Mouse (Mus musculus) lung, postnatal 0 days (tissue): Measurements from ENCODE around the gene 4932415D10Rik. TPM values are rescaled to one million over a fixed set of nuclear protein-coding genes. Genes with fewer than 3 reads are reported as not detected.

Experiments
- ATAC-seq: fragments of 200-750 bp; cut with Nextera tagmentation; 2 replicates; pipeline ENCODE4 v1.8.0; 2017; ENCODE audit warnings: moderate library complexity
- DNase-seq: peaks from one replicate; pipeline ENCODE4 v3.0.0-alpha.2; 2016; ENCODE audit warnings: low spot score
- H3K27ac ChIP-seq: fragments of 300-500 bp; sonication (generic); 2 replicates; pipeline ENCODE4 v1.5.1; 2014; ENCODE audit warnings: antibody characterized with exemption, mild to moderate bottlenecking, low read length, mixed read lengths
- H3K27me3 ChIP-seq: fragments of 300-500 bp; sonication (generic); replicated peaks from 2 replicates; pipeline ENCODE4 v1.6.1; 2014; ENCODE audit warnings: low read length, mixed read lengths; ENCODE audit not compliant: insufficient read depth
- H3K36me3 ChIP-seq: fragments of 300-500 bp; sonication (generic); 2 replicates; pipeline ENCODE4 v1.6.1; 2014; ENCODE audit warnings: low read length, mixed read lengths; ENCODE audit not compliant: insufficient read depth
- H3K4me1 ChIP-seq: fragments of 300-500 bp; sonication (generic); 2 replicates; pipeline ENCODE4 v1.6.1; 2014; ENCODE audit warnings: antibody characterized with exemption, low read depth, low read length, mixed read lengths; ENCODE audit not compliant: insufficient read depth
- H3K4me2 ChIP-seq: fragments of 300-500 bp; sonication (generic); replicated peaks from 2 replicates; pipeline ENCODE4 v1.6.1; 2014; ENCODE audit warnings: low read depth, mild to moderate bottlenecking, low read length, moderate library complexity, mixed read lengths
- H3K4me3 ChIP-seq: fragments of 300-500 bp; sonication (generic); 2 replicates; pipeline ENCODE4 v1.5.1; 2014; ENCODE audit warnings: low read depth, low read length
- H3K9ac ChIP-seq: fragments of 300-500 bp; sonication (generic); replicated peaks from 2 replicates; pipeline ENCODE4 v1.6.1; 2014; ENCODE audit warnings: low read depth, mild to moderate bottlenecking
- H3K9me3 ChIP-seq: fragments of 300-500 bp; sonication (generic); 2 replicates; pipeline ENCODE4 v1.6.1; 2016; ENCODE audit warnings: low read length, mixed read lengths
- CTCF ChIP-seq: IDR thresholded peaks from 2 replicates; pipeline ENCODE4 v1.5.1; 2016; ENCODE audit warnings: antibody characterized with exemption, mild to moderate bottlenecking
- EP300 ChIP-seq: IDR thresholded peaks from 2 replicates; pipeline ENCODE4 v1.6.1; 2016; ENCODE audit warnings: antibody characterized with exemption, mild to moderate bottlenecking, control low read depth
- WGBS: fragments of 180-500 bp; shearing (Covaris S2); extraction: QIAGEN DNeasy Blood & Tissue Kit; methylation state at CpG from one replicate; pipeline ENCODE4 v1.1.7; 2014; 5-methylcytosine and 5-hydroxymethylcytosine counted together
- polyA plus RNA-seq: library from polyadenylated mRNA; unstranded; fragments of >200 nt; fragmentation: Nextera tagmentation; extraction: Ambion mirVana; gene quantifications from 2 replicates; pipeline ENCODE4 v1.2.1, GENCODE M21; 2015

Gene 4932415D10Rik
- polyA plus RNA-seq, 1 experiment from 2014 or later: not detected

DNA sequence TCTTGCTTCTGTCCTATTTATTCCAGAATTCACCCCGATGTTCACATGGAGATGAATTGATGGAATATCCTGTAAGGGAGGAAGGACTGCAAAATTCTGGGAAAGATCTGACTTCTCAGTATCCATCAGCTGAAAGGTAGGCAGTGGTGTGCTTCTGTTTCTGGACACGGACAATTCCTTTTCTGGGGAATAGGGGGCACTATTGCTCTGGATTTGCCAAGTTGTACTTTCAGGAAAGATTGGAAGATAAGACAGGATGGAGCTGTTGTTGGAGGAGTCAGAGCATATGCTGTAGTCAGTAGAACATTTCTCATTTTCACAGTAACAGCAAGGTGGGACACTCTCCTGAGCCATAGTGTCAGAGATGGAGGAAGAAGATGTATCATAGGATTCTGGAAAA, 19.9 kb downstream of the 4932415D10Rik start:
- TF ChIP-seq EP300 (no peak), CTCF (no peak)
- DNase-seq (no peak), ATAC-seq (no peak)
- no peaks in the 10 kb centered on the region for H3K27me3 ChIP-seq
- H3K36me3 ChIP-seq: no peaks in the 10 kb centered on the region
- 39% methylated on average over 2 of the region's 2 CpGs for WGBS
- H3K4me1 ChIP-seq: no peaks in the 10 kb centered on the region
- H3K9ac ChIP-seq: no peak overlapping the region
- H3K9me3 ChIP-seq: no peaks in the 10 kb centered on the region
- no peak overlapping the region for H3K4me2 ChIP-seq
- H3K27ac ChIP-seq: no peak overlapping the region
- H3K4me3 ChIP-seq: no peak overlapping the region

DNA sequence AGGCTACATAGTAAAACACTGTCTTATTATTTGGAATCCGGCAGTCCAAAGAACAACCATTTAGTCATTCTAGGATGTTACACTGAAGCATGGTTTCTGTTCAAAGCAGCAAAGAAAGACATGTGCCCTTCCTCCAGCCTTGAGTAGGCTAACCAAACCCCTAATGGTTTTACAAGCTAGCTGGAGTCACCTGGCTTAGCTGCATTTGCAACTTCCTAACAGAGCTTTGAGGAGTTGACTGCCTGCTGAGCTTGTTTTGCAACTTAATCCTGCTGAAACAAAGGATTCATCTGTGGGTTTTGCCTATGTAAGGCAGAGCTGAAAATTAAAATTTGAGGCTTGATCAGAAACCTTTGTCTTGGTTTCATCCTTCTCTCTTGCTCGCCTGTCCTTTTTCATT, 59.1 kb downstream of the 4932415D10Rik start:
- DNase-seq: no peak
- no peak for TF ChIP-seq EP300
- TF ChIP-seq CTCF: no peak
- ATAC-seq: no peak
- 84% methylated on average over 2 of the region's 2 CpGs for WGBS
- Histone ChIP-seq H3K9me3 (no peaks in the 10 kb centered on the region), H3K4me1 (no peaks in the 10 kb centered on the region), H3K4me3 (no peak overlapping the region), H3K36me3 (no peaks in the 10 kb centered on the region), H3K27ac (no peak overlapping the region), H3K9ac (no peak overlapping the region), H3K4me2 (no peak overlapping the region), H3K27me3 (no peaks in the 10 kb centered on the region)

DNA sequence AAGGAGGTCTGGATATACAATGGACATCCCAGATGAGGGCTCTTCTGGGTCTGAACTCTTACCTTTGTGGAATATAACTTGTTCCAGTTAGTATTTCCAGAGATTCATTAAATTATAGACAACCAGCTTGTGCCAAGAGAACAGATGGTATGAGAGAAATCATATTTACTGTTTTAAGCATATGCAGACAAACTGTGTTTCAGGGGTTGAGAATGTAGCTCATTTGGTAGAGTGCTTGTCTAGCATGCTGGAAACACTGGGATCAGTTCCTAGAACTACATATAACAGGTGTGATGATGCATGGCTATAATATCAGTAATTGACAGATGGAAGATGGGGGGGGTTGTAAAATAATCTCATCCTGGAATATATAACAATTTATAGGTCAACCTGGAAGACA, 71.4 kb downstream of the 4932415D10Rik start:
- no peak for TF ChIP-seq CTCF
- TF ChIP-seq EP300: no peak
- Histone ChIP-seq H3K36me3 (no peaks in the 10 kb centered on the region), H3K4me2 (no peak overlapping the region), H3K27me3 (no peaks in the 10 kb centered on the region), H3K4me1 (no peaks in the 10 kb centered on the region), H3K9me3 (no peaks in the 10 kb centered on the region), H3K4me3 (no peak overlapping the region), H3K9ac (no peak overlapping the region), H3K27ac (no peak overlapping the region)
- DNase-seq (no peak), ATAC-seq (no peak)

DNA sequence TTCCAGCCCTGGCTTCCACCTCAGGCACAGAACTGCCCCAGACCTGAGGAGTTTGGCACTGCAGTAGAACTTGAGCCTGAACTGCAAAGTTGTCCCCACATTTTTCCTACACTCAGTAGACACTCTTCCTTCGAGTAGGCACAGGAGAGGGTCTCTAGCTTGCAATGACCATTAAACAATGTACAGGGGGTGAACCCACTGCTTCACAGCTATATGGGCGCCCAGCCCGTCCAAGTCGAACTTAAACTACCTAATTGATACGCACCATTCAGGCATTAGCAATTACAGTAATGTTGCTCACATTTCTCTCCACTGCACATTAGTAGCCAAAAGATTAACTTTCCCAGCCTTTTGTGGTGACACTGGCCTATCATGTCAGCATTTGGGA, 75.0 kb downstream of the 4932415D10Rik start:
- no peak for ATAC-seq
- H3K9me3 ChIP-seq: 0 out of 2 replicates have a peak, but pooled peaks cover 4% of the 10 kb centered on the region
- WGBS: 65% methylated on average over 5 of the region's 5 CpGs
- no peak overlapping the region for H3K27ac ChIP-seq
- H3K9ac ChIP-seq: no peak overlapping the region
- DNase-seq: no peak
- H3K4me3 ChIP-seq: peak overlapping the region; percentile 69
- H3K27me3 ChIP-seq: no peaks in the 10 kb centered on the region
- H3K4me1 ChIP-seq: no peaks in the 10 kb centered on the region
- H3K36me3 ChIP-seq: no peaks in the 10 kb centered on the region
- peak overlapping the region; percentile 72 for H3K4me2 ChIP-seq
- TF ChIP-seq CTCF: no peak
- no peak for TF ChIP-seq EP300

DNA sequence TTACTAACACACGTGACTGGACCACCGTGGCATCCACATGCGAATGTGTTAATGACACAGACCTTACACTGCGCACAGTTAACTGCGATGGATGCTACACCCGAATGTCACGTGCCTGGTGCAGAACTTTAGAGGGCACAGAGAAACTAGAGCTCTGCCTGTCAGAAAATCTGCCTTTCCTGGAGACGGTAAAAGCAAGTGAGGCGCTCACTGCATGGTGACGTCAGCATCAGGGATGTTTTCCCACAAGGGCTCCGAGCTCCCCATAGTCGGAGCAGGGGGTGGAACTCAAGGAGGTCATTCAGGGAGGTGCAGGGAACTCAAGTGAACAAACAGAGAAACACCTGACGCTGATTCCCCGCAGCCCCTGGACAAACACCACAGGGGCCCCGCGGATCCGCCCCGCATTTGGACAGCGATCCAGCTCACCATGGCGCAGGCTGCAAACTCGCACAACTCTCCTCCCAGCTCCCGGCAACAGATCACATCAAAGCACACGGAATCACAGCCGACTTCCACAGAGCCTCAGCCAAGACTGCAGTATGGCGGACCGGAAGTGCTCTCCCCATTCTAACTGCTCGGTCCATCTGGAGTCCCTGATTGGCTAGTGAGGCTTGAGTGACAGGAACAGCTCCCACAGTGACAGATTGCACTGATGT, 75.5 kb downstream of the 4932415D10Rik start, which contains the start of gene Zfp938:
Gene Zfp938 (minus strand): TSS at position 539 of the 659 bp plus-strand sequence.
- TF ChIP-seq EP300: no peak
- DNase-seq: peak; percentile 94
- 2% methylated on average over 27 of the region's 27 CpGs for WGBS
- no peaks in the 10 kb centered on the region for H3K4me1 ChIP-seq
- no peaks in the 10 kb centered on the region for H3K36me3 ChIP-seq
- H3K27ac ChIP-seq: peak within 1 kb of the TSS; percentile 75; the same call in 1 of the 2 replicates
- no peaks in the 10 kb centered on the region for H3K27me3 ChIP-seq
- ATAC-seq: peak; percentile 100
- peak within 1 kb of the TSS; percentile 69 for H3K4me3 ChIP-seq
- 0 out of 2 replicates have a peak, but pooled peaks cover 4% of the 10 kb centered on the region for H3K9me3 ChIP-seq
- H3K9ac ChIP-seq: peak within 1 kb of the TSS; percentile 72
- H3K4me2 ChIP-seq: peak within 1 kb of the TSS; percentile 72

Other genes starting within 250 kb of the 4932415D10Rik start
- 1.6 and 2.0 TPM in 2 replicates for gene BC024063, start 233.2 kb downstream of the 4932415D10Rik start, polyA plus RNA-seq
- 2.9 and 3.5 TPM in 2 replicates for gene AU041133, start 188.6 kb downstream of the 4932415D10Rik start, polyA plus RNA-seq
- 6.5 and 7.4 TPM in 2 replicates for gene Zfp938, start 75.3 kb downstream of the 4932415D10Rik start, polyA plus RNA-seq
- gene Gm4924, start 37.7 kb upstream of the 4932415D10Rik start, polyA plus RNA-seq: 3.1 and 3.9 TPM in 2 replicates
- gene Gm1553, start 176.0 kb upstream of the 4932415D10Rik start, polyA plus RNA-seq: not detected in 2 replicates